Mouse (Mus musculus): Measurements from ENCODE around the gene Hpse2.

Hpse2 gene

DNA sequence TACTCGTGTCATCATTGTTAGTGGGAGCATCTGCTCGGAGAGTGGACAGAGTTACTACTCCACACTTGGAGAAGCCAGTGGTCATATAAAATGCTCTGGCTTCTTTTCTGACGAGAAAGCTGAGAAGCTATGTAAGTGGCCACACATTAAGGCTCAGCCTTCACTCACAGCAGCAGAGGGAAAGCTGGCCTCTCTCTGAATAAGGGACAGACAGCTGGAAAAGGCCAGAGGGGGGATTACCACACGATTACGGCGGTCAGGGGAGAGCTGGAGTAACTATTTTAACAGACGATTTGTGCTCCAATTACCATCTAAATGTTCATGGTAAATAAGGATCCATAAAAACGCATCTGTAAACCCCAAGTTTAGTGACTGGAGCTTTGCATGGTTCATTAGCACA lies 232.1 kb downstream of the Hpse2 start:
- no peak for DNase-seq

DNA sequence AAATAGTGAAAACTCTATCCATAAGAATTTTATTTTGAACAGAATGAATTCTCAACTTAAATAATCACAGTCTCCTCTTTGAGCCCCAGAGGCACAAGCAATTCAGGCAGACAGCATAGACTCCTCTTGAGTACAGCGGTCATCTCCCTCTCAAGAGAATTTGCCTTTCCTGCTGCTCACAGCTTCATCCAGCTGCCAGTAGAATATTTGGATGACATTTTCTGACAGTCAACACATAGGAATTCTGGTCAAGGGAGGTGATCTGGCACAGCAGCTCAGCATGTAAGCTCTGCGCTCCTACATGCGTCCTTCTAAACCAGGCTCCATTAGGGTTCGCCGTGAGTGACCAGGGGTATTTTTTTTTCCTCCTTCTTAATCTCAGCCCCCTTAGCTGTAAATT lies 232.6 kb downstream of the Hpse2 start:
- no peak for DNase-seq

DNA sequence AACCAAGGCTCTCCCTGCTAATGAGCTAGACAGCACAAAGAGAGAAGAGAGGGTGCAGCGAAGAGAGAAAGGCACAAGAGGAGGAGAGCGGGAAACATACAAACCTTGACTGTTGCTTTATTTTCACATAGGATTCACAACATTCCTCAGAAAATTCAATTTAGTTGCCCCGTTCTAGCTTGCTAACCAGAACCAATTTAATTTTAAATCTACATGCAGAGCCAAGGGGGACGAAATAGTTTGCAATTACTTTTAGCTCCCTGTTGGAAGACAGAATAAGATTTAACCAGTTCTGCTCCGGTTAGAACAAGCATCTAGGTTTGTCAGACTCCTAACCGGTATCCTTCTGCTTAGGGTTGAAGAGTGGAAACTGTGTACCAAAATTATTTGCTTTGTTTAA lies 240.3 kb downstream of the Hpse2 start:
- DNase-seq: no peak

DNA sequence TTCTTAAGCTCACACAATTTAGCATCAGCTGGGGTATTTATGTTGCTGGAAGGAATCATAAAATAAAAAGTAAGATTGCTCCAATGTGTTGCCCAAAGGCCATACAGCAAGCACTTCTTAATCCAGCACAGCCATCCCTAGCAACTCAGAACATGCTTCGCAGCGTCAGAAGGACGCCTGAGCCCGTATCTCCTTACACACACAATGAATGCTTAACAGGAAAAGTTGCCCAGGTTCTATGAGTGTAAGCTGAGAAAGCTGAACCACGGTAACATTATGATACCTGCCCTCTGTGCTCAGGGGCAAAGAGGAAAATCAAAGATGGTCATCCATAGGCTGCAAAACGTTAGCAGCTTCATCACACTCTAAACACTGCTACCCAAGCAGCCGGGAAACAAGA lies 241.3 kb downstream of the Hpse2 start:
- DNase-seq: no peak

DNA sequence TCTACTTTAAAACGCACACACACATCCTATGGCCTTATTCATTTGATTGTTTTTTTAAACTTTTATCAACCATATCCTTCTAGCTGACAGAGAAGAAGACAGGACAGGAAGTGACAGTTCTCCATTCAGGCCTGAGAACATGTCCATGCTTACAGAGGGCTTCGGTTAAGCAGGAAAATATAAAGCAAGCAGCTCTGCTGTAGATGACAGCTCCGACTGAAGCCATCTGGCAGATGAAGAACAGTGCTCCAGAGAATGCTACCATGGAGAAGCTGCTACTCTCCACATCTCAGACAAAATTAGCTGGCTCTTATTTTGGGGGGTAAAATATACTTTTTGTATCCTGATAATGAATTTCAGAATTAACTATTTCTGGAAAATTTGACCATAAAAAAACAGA lies 246.5 kb downstream of the Hpse2 start:
- peak; percentile 6 for DNase-seq

DNA sequence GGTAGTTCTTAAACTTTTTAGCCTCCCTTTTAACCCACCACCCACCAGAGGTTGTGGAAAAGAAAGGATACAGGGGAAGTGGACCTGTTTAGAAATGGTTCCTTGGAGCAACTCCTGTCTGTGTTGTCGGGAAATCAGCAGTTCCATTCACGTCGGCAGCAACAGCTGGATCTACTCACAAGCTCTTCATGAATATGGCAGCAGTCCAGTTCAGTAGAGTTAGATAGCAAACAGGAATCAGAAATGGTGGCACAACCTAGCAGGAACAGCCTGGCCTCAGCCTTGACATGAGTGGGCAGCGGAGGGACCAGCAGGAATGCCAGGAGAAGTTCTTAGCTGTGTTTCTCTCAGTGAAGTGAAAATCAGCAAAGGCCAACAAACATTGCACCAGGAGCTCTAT lies 278.4 kb downstream of the Hpse2 start:
- DNase-seq: peak; percentile 2

DNA sequence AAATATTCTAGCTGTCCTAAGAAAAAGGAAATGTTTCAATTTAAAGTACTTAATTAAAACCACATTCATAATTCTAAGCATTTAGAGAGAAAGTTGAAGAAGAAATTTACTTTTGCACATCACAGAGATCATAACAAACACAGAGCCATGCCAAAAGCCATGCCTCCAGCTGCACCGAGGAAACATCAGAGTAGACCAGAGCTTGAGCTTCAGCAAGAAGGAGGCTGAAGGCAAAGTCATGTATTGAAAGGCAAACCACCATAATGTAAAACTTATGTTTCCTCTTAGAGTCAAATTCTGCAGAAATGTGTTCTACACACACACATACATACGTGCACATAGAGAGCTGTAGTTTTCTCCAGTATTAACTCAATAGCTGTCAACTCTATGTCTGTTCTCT lies 291.2 kb downstream of the Hpse2 start:
- DNase-seq: no peak

DNA sequence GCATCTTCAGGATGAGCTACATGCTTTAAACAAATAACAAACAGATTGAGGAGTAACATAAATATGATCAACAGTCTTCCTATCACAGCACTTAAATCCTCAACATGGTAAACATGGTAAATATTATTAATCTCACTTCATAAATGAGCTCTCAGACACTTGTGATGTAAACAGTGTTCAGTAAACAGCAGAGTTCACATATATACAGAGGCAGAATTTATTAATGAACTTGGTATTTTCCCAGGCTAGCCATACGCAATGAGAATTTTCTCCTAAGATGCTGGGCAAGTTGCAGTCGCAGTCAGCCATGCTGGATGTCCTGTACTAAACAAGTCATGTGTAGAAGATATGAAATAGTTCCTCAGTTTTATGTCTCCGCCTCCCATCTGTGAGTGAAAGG lies 300.9 kb downstream of the Hpse2 start:
- DNase-seq: no peak

DNA sequence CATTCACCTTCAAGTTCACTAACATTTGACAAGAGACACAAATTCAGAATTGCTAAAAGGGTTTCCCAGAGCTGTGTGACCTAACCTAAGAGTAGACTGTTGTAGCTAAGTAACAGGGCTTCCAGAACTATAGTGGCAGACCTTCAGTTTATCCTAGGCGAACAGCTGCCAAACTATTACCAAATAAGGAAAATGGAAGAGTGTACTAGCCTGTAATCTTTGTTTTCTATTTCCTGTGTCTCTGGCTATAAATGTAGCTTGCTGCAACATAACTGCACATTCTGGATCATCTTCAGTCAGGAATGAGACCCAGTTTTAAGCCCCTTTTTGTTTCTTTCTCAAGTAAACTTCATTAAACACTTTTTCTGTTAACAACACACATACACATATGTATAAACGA lies 324.0 kb downstream of the Hpse2 start:
- DNase-seq: peak; percentile 2

DNA sequence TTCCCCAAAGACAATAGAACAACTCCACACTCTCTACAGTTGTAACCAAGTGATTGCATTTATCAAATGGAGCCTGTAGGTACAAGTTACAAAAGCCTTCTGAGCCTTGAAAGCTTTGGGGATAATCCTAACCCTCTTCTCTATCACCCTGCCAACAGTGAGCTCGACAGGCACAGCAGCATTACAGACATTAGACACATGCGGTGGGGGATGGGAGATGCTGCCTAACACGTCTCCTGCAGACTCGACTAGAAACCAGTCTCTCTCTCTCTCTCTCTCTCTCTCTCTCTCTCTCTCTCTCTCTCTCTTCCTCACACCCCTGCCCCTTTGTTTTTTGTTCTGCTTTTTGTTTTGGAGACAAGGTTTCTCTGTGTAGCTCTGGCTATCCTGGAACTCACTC lies 343.6 kb downstream of the Hpse2 start:
- DNase-seq: no peak

DNA sequence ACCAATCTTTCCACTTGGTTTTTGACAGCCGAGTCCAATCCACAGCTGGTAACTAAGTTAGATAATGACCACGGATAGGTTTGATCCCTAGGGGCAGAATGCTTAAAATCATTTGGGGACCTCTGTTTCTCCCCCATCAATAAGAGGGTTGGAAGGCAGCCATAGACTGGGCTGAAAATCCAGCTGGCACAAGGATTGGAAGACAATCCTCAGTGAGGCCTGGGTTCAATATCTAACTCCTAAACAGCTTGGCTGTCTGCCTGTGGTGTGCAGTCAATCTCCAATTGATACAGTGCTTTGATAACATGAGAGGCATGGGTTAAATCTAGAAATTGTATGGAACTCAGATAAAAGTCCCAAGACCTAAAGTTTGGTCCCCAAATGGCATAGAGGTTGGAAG lies 345.4 kb downstream of the Hpse2 start:
- DNase-seq: no peak

DNA sequence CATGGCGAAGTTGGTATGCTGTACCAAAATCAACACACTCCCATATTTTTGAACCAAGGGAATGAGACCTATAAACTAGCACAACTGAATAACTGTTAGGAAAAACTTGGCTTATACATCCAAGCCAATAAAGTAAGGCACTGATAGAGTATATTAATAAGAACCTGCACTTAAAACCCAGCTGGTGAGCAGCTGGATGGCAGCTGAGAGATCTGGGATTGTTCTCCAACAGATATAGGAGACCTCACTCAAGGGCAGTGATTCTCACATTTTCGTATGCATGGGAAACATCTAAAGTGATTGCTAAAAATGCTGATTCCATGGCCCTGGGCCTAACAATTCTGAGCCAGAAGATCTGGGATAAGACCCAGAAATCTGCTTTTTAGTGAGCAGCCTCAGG lies 345.9 kb downstream of the Hpse2 start:
- DNase-seq: no peak

DNA sequence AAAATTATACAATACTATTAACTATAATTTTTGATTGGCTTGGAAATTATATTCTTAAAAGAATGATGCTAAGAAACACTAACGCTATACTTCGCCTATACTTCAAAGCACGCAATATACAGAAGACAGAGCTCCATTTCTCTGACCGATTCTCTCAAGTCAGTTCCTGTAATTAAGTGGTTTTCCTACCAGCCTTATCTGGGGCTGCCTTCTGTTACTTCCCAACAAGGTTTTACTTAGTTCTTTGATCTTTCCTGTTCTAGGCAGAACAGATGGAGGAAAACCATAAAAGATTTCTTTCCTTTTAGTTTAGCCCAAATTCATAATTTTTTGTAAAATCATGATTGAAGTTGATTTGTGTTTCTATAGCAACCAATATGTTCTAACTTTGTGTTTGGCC lies 351.8 kb downstream of the Hpse2 start:
- no peak for DNase-seq

DNA sequence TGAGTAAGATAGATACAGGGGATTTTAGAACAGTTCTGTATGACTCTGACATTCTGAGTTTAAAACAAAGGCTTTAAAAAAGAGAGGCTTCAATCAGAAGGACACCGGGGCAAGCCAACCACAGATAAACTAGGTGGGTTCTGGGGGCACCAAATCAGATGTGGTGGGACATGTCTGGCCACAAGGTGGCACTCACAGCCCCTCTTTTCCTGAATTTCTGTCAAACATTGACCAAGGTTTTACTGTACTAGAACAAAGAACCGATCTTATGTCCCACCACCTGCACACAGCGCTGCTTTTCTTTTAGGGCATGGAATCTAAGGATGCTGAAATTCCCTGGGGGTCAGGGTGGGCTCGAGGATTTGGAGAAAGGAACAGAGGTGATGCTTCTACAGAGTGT lies 360.9 kb downstream of the Hpse2 start:
- peak; percentile 56 for DNase-seq

DNA sequence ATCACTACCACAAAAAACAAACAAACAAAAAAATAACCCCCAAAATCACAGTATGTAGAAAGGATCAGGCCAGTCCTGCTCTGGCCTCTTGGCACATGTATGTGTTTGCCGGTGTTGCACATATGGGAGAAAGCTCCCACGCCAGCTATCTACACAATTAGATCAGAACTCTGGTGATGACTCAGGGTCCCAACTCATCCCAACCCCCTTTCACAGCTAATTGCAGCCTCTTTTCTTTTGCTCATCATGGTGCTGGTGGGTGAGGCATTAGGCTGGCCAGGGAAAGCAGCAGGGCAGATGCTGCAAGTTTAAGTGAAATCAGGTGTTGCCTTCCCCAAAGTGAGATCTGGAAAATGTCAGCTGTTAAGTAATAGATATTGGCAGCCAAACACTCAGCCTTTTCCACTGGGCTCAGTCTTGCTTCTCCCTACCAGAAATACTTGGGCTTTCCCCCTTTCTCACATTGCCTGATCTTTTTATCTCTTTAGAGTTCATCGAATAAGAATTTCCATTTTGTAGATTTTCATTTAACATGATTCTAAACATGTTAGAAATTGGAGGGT lies 365.5 kb downstream of the Hpse2 start:
- DNase-seq: no peak

DNA sequence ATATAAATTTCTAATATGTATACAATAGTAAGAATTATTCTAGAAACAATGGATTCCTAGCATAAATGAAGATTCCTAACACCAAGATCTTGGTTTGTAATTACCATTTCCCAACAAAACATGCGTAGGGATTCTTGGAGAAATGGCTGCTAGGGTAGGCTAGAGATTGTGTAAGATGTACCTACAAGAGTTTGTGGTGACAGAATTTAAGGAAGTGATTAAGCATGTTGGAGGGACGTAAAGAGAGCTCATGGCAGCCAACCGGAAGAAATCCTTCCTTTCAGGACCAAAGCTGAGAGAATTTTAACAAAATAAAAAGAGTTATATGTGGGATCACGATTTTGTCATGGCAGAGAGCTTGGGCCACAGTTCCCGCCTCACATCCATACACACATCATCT lies 369.4 kb downstream of the Hpse2 start:
- DNase-seq: no peak

DNA sequence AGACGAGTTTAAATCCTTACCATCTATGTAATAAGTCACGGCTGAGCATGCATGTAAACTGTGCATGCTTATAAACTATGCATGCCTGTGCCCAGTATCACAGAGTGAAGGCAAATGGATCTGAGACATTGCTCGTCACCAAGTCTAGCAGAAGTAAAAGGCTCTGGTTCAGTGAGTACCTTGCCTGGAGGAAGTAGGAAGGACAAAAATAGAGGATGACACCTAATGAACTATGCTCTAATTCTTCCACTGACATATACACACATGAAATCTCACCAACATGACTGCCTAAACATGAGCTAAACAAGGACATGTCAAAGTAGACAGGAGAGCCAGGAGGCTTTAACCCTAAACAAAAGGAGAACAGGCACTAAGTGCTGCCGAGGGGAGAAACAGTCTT lies 391.7 kb downstream of the Hpse2 start:
- no peak for DNase-seq

DNA sequence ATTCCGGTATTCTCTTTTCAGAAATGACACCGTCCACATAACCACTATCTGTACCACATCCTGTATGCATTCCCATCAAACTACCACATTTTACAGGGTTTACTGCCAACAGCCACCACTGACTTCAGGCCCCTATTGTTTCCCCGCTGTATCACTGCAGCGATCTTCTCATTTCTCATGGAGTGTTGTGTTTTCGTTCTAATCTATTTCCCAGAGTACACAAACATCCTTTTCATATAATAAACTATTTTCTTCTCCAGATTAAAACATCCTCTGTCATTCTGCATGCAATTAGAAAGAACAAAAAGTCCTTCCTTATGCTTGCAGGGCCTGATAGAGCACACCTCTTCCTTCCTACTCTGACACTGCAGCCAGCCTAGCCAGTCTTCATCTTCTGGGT lies 399.3 kb downstream of the Hpse2 start:
- no peak for DNase-seq

DNA sequence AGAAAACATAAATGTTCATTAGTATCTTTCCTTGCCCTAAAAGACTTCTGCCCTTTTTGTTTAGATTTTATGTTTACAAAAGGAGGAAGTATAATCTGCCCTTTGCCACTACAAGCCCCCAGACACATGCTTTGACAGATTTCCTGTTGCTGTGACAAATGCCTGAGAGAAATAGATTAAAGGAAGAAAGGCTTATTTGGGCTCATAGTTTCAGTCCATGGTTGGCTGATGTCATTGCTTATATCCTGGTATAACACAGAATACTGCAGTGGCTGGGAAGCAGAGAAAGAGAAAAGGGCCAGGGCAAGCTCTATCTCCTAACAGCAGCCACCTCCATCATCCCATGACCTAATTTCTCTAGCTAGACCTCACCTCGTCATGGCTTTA lies 401.8 kb downstream of the Hpse2 start:
- DNase-seq: no peak

DNA sequence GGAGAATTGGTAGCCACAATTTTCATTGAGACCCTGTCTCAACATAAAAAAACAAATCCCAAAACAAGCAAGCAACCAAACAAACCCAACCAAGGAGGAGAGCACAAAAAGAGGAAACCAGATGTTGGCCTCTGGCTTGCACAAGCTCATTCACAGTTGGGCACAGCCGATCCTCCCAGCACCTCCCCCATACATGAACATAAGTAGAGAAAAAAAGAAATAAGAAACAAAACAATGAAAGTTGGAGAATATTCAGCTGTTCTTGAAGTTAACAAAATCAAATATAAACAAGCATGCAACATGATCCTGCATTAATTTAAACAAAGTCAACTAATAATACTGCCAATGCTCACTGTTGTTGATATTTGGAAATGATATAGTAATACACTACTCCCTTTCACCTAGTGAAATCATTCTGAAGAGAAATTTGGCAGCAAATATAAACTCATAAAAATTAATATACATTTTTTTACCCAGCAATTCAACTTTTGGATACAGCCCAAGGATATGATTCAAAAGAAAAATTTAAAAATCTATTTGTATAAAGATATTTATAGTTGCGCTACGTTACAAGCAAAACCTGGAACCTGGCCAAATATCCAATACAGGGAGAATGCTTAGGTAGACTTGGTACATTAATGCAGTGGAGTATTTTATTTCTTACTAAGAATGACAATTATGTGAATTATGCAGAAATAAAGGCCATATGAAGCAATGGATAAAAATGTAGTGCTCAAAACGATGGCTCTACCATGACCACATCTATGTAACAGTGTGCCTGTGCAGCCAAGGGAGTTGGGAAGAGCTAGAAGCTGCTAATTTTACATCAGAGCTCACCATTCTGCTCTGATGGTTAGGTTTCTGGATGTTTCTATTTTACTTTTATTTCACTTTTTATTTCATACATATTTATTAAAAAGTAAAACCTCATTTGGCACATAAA lies 402.5 kb downstream of the Hpse2 start:
- DNase-seq: no peak

DNA sequence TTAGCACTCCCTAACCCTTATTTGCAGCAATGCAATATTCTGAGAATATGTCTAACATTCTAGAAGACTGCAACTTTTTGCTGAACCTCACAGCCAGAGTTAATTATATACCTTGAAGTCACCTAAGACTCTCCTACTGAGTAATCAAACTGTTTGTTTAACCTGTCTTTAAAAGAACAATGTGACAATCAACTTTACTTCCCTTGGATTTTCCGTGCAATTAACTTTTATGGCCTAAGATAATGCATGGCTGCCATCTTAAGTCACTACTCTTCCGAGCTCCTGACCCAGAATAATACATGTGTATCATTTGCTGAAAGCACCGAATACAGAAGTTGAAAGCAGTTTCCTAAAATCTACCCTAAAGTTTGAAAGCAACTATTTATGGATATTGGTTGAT lies 407.6 kb downstream of the Hpse2 start:
- no peak for DNase-seq

DNA sequence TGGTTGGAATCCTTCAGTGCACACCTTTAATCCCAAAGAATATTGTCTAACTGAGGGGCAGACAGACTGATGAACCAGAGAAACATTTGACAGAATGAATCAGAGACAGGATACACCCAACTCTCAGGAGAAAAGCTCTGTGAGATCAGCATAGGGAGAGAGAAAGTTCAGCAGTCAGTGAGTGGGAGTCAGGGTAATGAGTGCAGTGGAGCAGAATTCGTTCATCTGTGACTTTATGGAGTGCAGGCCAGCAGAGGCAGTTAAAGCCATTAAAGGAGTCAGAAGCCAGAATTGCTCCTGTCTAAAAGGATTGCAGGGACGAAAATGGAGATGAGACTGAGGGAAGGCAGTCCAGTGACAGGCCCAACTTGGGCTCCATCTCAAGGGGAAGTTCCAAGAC lies 410.2 kb downstream of the Hpse2 start:
- DNase-seq: no peak

DNA sequence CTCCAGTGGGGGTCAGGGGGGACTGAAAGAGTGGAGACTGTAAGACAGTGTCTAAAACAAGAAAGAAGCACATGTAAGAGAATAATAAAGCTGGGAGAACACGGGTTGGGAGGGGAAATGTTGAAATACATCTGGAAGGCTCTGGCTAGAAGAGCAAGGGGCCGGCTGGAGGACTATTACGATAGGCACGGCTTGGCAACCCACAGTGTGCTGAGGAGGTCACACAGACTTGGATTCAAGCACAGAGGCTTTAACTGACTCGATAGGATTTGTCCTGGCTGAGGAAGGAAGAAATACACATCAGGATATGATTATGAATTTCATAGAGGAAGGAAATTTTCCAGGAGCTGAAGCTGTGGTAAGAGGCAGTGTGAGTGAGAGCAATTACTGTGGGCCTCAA lies 414.4 kb downstream of the Hpse2 start:
- no peak for DNase-seq

DNA sequence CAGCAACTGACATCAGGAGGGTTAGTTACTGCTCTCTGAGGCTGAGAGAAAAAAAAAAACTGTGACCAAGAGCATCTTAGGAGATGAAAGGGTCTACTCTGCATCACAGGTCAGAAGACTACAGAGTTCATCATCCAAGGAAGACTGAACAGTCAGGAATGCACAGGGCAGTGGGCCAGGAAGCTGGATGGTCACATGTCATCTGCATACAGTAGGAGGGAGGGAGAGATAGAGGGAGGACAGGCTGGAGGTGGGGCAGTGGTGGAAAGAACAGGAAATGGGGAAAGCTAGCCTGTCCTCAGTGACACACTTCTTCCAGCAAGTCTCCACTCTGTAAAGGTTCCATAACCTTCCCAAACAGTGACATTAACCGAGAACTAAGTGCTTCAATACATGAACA lies 423.0 kb downstream of the Hpse2 start:
- peak; percentile 6 for DNase-seq

DNA sequence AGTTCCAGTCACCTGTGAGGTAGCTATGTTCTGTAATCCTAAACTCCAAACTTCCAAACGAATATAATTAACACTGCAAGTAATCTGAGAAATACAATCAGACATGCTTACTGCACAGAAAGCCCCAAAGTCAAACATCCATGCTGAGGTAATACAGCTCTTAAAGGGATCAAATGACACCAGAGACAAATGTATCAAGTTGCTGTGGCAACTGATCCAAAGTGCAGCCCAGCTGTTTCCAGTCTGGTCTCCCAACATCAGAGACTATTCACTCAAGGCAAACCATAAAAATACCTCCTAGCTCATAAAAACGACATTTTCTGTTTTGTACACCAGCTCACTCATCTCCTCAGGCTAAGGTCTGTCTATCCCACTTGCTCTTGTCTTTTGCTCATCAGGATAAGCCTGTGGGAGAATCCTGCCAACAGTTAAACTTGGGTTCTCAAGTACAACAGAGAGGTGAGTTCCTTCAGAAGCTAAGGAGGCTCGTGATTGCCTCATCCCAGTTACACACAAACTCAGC lies 440.0 kb downstream of the Hpse2 start:
- no peak for DNase-seq

All from kidney, postnatal 14 days (tissue).